Comparison of ENCODE assay signal across 8 mouse cellular contexts in the genomic region with DNA sequence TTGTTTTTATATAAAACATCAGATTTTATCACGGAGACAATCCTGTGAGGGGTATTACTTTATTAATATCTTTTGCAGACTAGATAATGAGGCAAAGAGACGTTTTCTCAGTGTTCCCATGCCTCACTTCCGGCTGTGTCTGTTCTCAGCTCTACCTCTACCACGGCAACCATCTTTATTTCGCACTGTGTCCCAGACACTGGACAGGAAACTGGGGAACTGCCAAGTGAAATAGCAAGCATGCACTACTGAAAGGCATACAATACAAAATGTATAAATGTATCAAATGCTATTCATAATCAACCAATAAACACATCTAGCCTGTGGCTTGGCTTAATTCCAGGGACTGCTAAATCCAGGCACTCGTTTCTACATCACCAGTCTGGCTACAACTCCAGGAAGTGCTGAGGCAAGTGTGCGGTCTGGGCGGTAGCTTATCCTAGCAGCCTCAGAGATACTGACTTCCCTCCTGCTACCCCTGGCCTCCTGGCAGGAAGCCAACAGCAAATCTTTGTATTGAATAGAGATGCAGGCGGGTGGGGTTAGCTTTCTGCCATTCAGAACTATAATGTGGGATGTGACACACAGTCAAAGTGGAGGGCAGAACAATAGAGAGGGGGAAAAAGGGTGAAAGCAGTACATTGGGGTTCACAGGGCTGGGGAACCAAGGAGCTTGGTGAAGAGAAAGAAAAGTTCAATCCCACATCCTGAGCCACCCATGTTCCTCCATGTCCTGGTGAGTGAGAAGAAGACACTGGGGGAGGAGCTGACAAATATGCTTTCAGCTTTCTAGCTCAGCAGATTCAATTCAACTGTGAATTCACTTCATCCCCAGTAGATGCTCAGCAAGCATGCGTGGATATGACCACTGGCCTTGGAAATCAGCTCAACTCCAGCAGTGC.
DNase-seq lines count a peak whose midpoint lies in the region; ATAC-seq and TF ChIP-seq lines count a peak whose summit lies in the region.

No protein-coding gene starts in this region.

- no peak overlapping the region for H3K4me2 ChIP-seq in midbrain, embryonic 12.5 days (replicated peaks)
- H3K4me2 ChIP-seq in heart, embryonic 16.5 days (ENCODE audit: low read depth, low read length) = peak overlapping the region; percentile 23; the same call in 1 of the 2 replicates
- no peak overlapping the region for H3K4me2 ChIP-seq in kidney, postnatal 0 days (ENCODE audit: low read length)
- no peak overlapping the region for H3K4me2 ChIP-seq in lung, embryonic 14.5 days

- no peak overlapping the region for H3K4me3 ChIP-seq in midbrain, embryonic 12.5 days
- H3K4me3 ChIP-seq in midbrain, embryonic 10.5 days = no peak overlapping the region
- H3K4me3 ChIP-seq in heart, embryonic 16.5 days (ENCODE audit: low read length) = no peak overlapping the region
- no peak overlapping the region for H3K4me3 ChIP-seq in kidney, postnatal 0 days (replicated peaks; ENCODE audit: low read depth, low read length)
- no peak overlapping the region for H3K4me3 ChIP-seq in lung, embryonic 14.5 days (ENCODE audit: low read depth, low read length)

- H3K4me1 ChIP-seq in midbrain, embryonic 12.5 days = peaks cover 8% of the 10 kb centered on the region
- peaks cover 16% of the 10 kb centered on the region for H3K4me1 ChIP-seq in midbrain, embryonic 10.5 days
- H3K4me1 ChIP-seq in heart, embryonic 16.5 days (ENCODE audit: control insufficient read depth, insufficient read depth, low read length) = peaks cover 20% of the 10 kb centered on the region
- H3K4me1 ChIP-seq in kidney, postnatal 0 days (replicated peaks; ENCODE audit: insufficient read depth, low read length) = no peaks in the 10 kb centered on the region
- H3K4me1 ChIP-seq in lung, embryonic 14.5 days (ENCODE audit: insufficient read depth) = peaks cover 13% of the 10 kb centered on the region

- H3K27me3 ChIP-seq in midbrain, embryonic 12.5 days = peaks cover 8% of the 10 kb centered on the region
- peaks cover 5% of the 10 kb centered on the region for H3K27me3 ChIP-seq in midbrain, embryonic 10.5 days (ENCODE audit: low read depth, poor library complexity, severe bottlenecking)
- peaks cover 22% of the 10 kb centered on the region for H3K27me3 ChIP-seq in heart, embryonic 16.5 days (ENCODE audit: control insufficient read depth, insufficient read depth, low read length)
- no peaks in the 10 kb centered on the region for H3K27me3 ChIP-seq in kidney, postnatal 0 days (ENCODE audit: insufficient read depth, low read length)
- no peaks in the 10 kb centered on the region for H3K27me3 ChIP-seq in lung, embryonic 14.5 days (ENCODE audit: insufficient read depth, low read length)

- peak; percentile 49; the same call in 1 of the 2 replicates for ATAC-seq in midbrain, embryonic 12.5 days (ENCODE audit: low FRiP score, low read depth)
- peak; percentile 96 for ATAC-seq in heart, embryonic 16.5 days (replicated peaks; ENCODE audit: extremely low read depth, insufficient read depth, low FRiP score)
- no peak; the same call in 1 of the 2 replicates for ATAC-seq in kidney, postnatal 0 days (replicated peaks; ENCODE audit: low FRiP score, low read depth)
- ATAC-seq in lung, embryonic 14.5 days (ENCODE audit: insufficient read depth) = peak; percentile 95

- TF ChIP-seq POLR2A in brain, embryonic 14.5 days (IDR thresholded peaks at IDR 0.05; ENCODE audit: borderline replicate concordance, extremely low read depth, insufficient read depth, insufficient read length, poor library complexity, severe bottlenecking) = no peak

- TF ChIP-seq CTCF in brain, embryonic 14.5 days (IDR thresholded peaks at IDR 0.05; ENCODE audit: borderline replicate concordance, extremely low read depth, insufficient read depth, insufficient read length) = no peak
- TF ChIP-seq CTCF in kidney, postnatal 0 days (IDR thresholded peaks at IDR 0.05; ENCODE audit: low read depth) = no peak
- no peak for TF ChIP-seq CTCF in lung, embryonic 14.5 days (IDR thresholded peaks at IDR 0.05; ENCODE audit: low read depth)

- no peaks in the 10 kb centered on the region for H3K36me3 ChIP-seq in midbrain, embryonic 12.5 days
- no peaks in the 10 kb centered on the region for H3K36me3 ChIP-seq in midbrain, embryonic 10.5 days
- H3K36me3 ChIP-seq in heart, embryonic 16.5 days (ENCODE audit: control insufficient read depth, insufficient read depth) = no peaks in the 10 kb centered on the region
- H3K36me3 ChIP-seq in kidney, postnatal 0 days (ENCODE audit: insufficient read depth, low read length) = no peaks in the 10 kb centered on the region
- no peaks in the 10 kb centered on the region for H3K36me3 ChIP-seq in lung, embryonic 14.5 days (ENCODE audit: insufficient read depth)

- H3K27ac ChIP-seq in midbrain, embryonic 12.5 days (replicated peaks) = no peak overlapping the region
- H3K27ac ChIP-seq in midbrain, embryonic 10.5 days (replicated peaks) = no peak overlapping the region
- H3K27ac ChIP-seq in heart, embryonic 16.5 days (ENCODE audit: low read length) = peak overlapping the region; percentile 67
- no peak overlapping the region for H3K27ac ChIP-seq in kidney, postnatal 0 days
- H3K27ac ChIP-seq in lung, embryonic 14.5 days (ENCODE audit: low read depth) = peak overlapping the region; percentile 68

- 62% methylated on average over 10 of the region's 10 CpGs for WGBS in midbrain, embryonic 12.5 days
- 80% methylated on average over 10 of the region's 10 CpGs for WGBS in midbrain, embryonic 10.5 days
- WGBS in heart, embryonic 16.5 days = 24% methylated on average over 10 of the region's 10 CpGs
- WGBS in kidney, postnatal 0 days = 54% methylated on average over 10 of the region's 10 CpGs
- WGBS in lung, embryonic 14.5 days = 26% methylated on average over 10 of the region's 10 CpGs

- DNase-seq in midbrain, embryonic 10.5 days (ENCODE audit: low spot score) = no peak
- peak; percentile 87 for DNase-seq in brain, embryonic 14.5 days (ENCODE audit: low read depth)
- peak; percentile 74 for DNase-seq in kidney, postnatal 0 days (ENCODE audit: low spot score)
- peak; percentile 94 for DNase-seq in lung, embryonic 14.5 days
- DNase-seq in skeletal muscle tissue, adult 2 months (ENCODE audit: low read depth, low spot score) = peak; percentile 30
- no peak for DNase-seq in cerebellum, postnatal 36 days

- peaks cover 4% of the 10 kb centered on the region; the same call in 1 of the 2 replicates for H3K9me3 ChIP-seq in midbrain, embryonic 12.5 days
- H3K9me3 ChIP-seq in midbrain, embryonic 10.5 days (replicated peaks) = peaks cover 4% of the 10 kb centered on the region; the same call in 1 of the 2 replicates
- peaks cover 6% of the 10 kb centered on the region for H3K9me3 ChIP-seq in heart, embryonic 16.5 days (replicated peaks; ENCODE audit: control insufficient read depth, low read length)
- no peaks in the 10 kb centered on the region for H3K9me3 ChIP-seq in kidney, postnatal 0 days (replicated peaks; ENCODE audit: low read length)
- no peaks in the 10 kb centered on the region for H3K9me3 ChIP-seq in lung, embryonic 14.5 days (ENCODE audit: low read depth, low read length)

- no peak overlapping the region for H3K9ac ChIP-seq in midbrain, embryonic 12.5 days (replicated peaks)
- H3K9ac ChIP-seq in heart, embryonic 16.5 days (ENCODE audit: low read length) = no peak overlapping the region
- no peak overlapping the region for H3K9ac ChIP-seq in kidney, postnatal 0 days (ENCODE audit: low read depth, low read length)
- H3K9ac ChIP-seq in lung, embryonic 14.5 days = no peak overlapping the region

Comparison
In these comparisons a context has a peak if more than half of its experiments do, and no peak if none do; other contexts are left out.
1. H3K27ac ChIP-seq: peak in heart, embryonic 16.5 days (single experiment) and lung, embryonic 14.5 days (single experiment); none in midbrain, embryonic 12.5 days (single experiment), midbrain, embryonic 10.5 days (single experiment) and kidney, postnatal 0 days (single experiment).
2. DNase-seq: peak in brain, embryonic 14.5 days (single experiment), kidney, postnatal 0 days (single experiment), lung, embryonic 14.5 days (single experiment) and skeletal muscle tissue, adult 2 months (single experiment); none in midbrain, embryonic 10.5 days (single experiment) and cerebellum, postnatal 36 days (0 of 2).